Mouse (Mus musculus) left cerebral cortex, postnatal 36 days (tissue): ENCODE measurements at regions not wholly inside any gene's neighbourhood (a gene's known extent, or its start where the extent isn't known, plus 50 kb on each side); places are given as distances from the start of the nearest gene placed in this dataset.

Source experiments
- DNase-seq, 2 experiments: peaks; one replicate each; pipeline ENCODE4 v3.0.0; 2021 to 2022; ENCODE audit warnings: low spot score in 2 of 2, mixed read lengths in 1 of 2
- intact Hi-C: fragments of 180-260 bp; cut with DNase I; formaldehyde crosslinking; loops from one replicate; pipeline ENCODE4 v1.15.1; 2025

- DNase-seq, result no peak
- intact Hi-C loops, result no loop called here
These were observed 837.5 kb upstream of the Chordc1 start for GRCm38 (mm10) chr9:17454397-17454796.

DNA sequence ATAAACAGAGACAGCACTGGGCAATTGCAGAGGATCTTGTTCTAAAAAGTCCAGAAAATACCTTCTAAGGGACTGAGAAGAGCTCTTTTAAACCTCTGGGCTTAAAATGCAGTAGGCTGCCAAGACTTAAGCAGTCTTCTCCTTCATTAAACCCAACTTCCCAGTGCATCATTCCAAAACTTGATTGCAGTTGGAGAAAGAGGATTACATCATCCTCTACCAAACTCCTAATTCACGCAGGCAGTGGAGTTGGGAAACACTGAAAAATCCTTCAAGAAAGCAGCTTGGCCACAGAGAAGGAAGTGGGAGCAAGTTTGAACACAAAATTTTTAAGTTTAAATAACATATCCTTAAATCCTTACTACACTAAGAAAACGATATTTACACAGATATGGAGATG lies 825.5 kb upstream of the Chordc1 start:
- intact Hi-C loops, result no loop called here
- DNase-seq, result no peak

- intact Hi-C loops, result no loop called here
These were observed 807.1 kb upstream of the Chordc1 start for GRCm38 (mm10) chr9:17484701-17485422.

GRCm38 (mm10) chr9:17500161-17500756 lies 791.7 kb upstream of the Chordc1 start:
- intact Hi-C loops, result no loop called here
- no peak for DNase-seq

More at GRCm38 (mm10) chr9:17484701-17485422, 807.1 kb upstream of the Chordc1 start:
- no peak for DNase-seq

DNA sequence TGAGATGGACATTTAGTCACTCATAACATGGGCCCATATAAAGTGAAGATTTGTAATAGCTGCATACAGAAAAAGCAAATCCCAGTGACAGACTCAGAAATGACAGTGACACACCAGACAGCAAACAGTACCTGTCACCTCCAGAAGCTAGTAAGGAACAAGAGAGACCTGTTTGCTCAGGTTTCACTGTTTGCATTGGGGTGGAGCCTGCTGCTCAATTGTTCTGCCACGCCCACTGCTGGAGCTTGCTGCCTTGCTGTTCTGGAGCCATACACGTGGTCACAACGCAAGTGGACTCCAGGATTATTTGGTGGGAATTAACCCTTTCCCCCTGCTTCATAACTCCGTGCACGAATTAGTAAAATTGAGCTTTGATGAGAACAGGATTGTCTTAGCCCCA lies 783.2 kb upstream of the Chordc1 start:
- DNase-seq, result no peak
- intact Hi-C loops, result no loop called here

- intact Hi-C loops, result no loop called here
These were observed 735.7 kb upstream of the Chordc1 start for GRCm38 (mm10) chr9:17556186-17556585.

DNA sequence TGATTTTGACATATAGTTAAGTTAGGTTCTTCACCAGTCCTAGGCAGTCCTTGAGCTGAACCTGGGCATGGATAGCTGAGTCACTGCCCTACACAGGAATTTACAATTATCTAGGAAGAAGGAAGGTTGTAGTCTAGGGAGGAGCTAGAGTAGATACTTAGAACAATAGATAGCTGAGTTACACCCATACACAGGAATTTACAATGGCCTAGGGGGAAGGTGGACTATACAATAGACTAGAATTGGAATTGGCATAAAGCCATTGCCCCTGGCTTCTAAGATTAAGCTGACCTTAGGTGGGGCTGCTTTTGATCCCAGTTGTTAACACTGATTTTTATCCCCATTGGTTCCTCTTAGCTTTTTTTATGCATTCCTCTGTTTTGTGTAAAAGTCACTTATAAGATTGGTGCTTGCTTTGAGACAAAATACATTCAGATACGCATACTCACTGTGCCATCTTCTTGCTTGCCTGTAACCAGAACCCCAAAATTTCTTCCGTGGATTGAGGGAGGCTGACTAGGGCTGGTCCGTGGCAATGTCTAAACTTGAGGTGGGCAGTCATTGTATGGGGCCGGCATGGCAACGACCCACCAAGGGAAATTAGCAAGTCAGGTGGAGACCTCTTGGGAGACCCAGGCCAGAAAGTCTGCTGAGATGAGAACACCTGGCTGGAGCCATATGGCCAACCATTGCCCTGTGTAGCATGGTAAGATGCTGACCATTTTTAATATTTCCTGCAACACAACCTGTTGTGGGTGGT lies 734.1 kb upstream of the Chordc1 start:
- intact Hi-C loops, result no loop called here

More at GRCm38 (mm10) chr9:17556186-17556585, 735.7 kb upstream of the Chordc1 start:
- DNase-seq, result no peak

GRCm38 (mm10) chr9:17567784-17568518 lies 724.0 kb upstream of the Chordc1 start:
- no peak for DNase-seq
- intact Hi-C loops, result no loop called here

More for the DNA sequence above, 734.1 kb upstream of the Chordc1 start:
- DNase-seq, result no peak

DNA sequence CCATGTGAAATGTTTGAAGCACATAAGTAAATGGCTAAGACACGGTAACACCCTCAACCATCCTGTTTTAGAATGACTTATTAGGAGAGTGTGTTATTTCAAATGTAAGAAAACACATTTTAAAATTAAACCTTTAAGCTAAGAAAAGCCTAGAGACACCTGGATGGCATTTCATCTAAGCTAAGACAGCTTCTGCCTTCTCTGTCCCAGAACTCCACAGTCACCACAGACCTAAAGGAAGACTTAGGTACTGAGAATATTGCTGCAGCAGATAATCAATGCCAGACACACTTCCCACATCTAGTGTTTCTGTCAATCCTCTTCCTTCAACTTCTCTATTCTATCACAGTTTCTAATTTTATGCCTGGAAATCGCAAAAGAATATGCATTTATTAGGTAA lies 704.4 kb upstream of the Chordc1 start:
- DNase-seq, result no peak
- intact Hi-C loops, result no loop called here

- intact Hi-C loops, result no loop called here
These were observed 703.9 kb upstream of the Chordc1 start for GRCm38 (mm10) chr9:17587968-17588550.

DNA sequence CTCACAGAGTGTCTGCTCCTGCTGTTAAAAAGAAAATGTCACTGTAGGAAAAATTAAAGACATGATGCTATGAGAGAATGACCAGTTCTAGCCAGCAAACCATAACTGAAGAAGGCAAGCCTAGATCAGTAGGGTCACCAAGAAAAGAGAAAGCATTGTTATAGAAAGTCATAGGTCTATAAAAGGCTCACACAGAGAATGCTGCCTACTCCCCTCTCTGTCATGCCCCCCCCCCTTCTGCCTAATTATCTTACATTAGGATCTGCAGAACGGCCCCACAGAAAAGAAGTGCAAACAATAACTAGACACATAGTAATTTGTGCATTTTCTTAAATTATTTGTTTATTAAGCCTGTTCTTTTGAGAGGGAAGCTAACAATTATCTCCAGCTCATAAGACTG lies 680.8 kb upstream of the Chordc1 start:
- intact Hi-C loops, result no loop called here
- no peak for DNase-seq

More at GRCm38 (mm10) chr9:17587968-17588550, 703.9 kb upstream of the Chordc1 start:
- DNase-seq, result no peak

- intact Hi-C loops, result loop anchor here (5.0 kb wide), 1 partner anchor 35 kb away; no protein-coding TSS in a partner anchor
- no peak for DNase-seq
These were observed 649.4 kb upstream of the Chordc1 start for GRCm38 (mm10) chr9:17642513-17642912.

- intact Hi-C loops, result no loop called here
- DNase-seq, result no peak
These were observed 645.9 kb upstream of the Chordc1 start for GRCm38 (mm10) chr9:17645882-17646626.

GRCm38 (mm10) chr9:17653818-17654217 lies 638.1 kb upstream of the Chordc1 start:
- no peak for DNase-seq
- intact Hi-C loops, result no loop called here

DNA sequence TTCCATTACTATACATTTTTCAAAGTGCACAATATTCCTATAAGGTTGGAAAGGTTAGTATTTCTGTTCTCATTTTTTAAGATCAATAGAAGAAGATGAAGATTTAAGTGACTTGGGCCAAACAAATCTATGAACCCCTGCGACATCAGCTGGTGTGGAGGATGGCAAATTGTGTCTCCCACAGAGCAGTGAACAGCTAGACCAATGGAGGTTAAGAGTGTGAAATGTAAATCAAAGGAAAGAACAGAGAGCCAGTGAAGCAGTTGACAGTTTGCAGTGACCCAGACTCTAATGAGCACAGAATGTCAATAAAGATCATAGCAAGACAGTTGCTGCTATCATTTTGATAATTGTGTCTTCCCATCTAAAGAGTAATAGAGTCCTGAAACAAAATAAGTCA lies 627.8 kb upstream of the Chordc1 start:
- intact Hi-C loops, result no loop called here
- no peak for DNase-seq

- intact Hi-C loops, result no loop called here
- DNase-seq, result no peak
These were observed 623.7 kb upstream of the Chordc1 start for GRCm38 (mm10) chr9:17668260-17668659.

DNA sequence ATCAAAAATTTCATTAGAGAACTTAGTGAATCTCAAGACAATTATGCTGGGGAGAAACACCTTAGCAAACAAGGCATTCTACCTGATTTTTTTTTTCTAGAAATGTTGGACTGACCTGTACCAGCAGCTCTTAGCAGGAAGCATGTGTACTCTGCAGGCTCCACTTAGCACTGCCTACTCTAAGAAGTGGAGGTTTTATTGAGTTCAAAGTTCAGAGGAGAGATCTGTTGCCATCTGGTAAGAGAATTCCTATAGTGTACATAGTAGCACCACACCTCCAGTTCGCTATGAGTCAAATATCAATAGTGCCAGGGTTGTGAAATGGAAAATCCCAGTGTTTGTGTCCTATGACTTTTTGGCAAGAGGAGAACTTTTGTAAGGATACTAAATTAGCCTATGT lies 616.4 kb upstream of the Chordc1 start:
- no peak for DNase-seq
- intact Hi-C loops, result no loop called here
